Mouse (Mus musculus): Measurements from ENCODE around the gene Enoph1. TPM values are rescaled to one million over a fixed set of nuclear protein-coding genes. Genes with fewer than 3 reads are reported as not detected.

The Enoph1 gene
- 52.6 and 61.2 TPM in 2 replicates for polyA plus RNA-seq (2014; fragmentation: Nextera tagmentation; extraction: Ambion mirVana)

DNA sequence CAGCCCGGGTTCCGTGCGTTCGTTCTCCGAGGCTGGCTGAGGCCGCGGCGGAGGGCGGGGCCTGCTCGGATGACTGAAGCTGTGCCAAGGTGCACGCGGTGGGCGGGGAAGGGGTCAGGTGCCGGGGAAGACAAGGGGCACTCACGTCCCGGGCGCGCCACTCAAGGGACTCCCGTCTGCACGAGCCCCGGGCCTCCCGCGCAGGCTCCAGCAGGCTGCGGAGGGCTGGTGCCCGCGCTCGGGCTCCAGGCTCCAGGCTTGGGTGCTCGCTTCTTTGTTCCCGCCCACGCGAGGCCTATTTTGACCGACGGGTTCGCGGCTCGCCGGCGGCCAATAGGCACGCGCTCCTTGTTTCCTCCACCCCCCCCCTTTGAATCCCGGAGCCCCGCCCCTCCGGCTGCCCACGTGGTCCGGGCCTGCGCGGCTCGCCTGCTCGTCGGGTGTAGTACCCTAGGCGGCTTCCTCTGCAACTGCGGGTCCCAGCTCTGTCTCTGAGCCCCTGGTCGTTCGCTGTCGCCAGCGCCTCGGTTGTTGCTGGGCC, at the start of gene Enoph1, which contains the start of gene Hnrnpdl:
Gene Enoph1 (plus strand): TSS at position 384 of the 541 bp plus-strand sequence.
Gene Hnrnpdl (minus strand): TSS at position 63 of the 541 bp plus-strand sequence.
- WGBS = under 1% methylated on average over 47 of the region's 57 CpGs
- H3K9ac ChIP-seq (ENCODE audit: low read depth, low read length) = peak within 1 kb of the TSS; percentile 100
- H3K27ac ChIP-seq (ENCODE audit: low read depth, low read length) = peak within 1 kb of the TSS; percentile 98
- peak within 1 kb of the TSS; percentile 93 for H3K4me3 ChIP-seq (ENCODE audit: low read depth, low read length)
- peak; percentile 82 for ATAC-seq (replicated peaks; ENCODE audit: low FRiP score)
- H3K27me3 ChIP-seq (replicated peaks; ENCODE audit: control insufficient read depth, insufficient read depth, low read length) = no peaks in the 10 kb centered on the region
- H3K4me1 ChIP-seq (replicated peaks; ENCODE audit: control insufficient read depth, insufficient read depth, low read length) = peaks cover 27% of the 10 kb centered on the region
- H3K36me3 ChIP-seq (ENCODE audit: control insufficient read depth, insufficient read depth, low read length) = peaks cover 20% of the 10 kb centered on the region
- H3K9me3 ChIP-seq (ENCODE audit: control insufficient read depth, low read length) = no peaks in the 10 kb centered on the region
- peak; percentile 96 for DNase-seq (ENCODE audit: low spot score)
- peak within 1 kb of the TSS; percentile 83 for H3K4me2 ChIP-seq

DNA sequence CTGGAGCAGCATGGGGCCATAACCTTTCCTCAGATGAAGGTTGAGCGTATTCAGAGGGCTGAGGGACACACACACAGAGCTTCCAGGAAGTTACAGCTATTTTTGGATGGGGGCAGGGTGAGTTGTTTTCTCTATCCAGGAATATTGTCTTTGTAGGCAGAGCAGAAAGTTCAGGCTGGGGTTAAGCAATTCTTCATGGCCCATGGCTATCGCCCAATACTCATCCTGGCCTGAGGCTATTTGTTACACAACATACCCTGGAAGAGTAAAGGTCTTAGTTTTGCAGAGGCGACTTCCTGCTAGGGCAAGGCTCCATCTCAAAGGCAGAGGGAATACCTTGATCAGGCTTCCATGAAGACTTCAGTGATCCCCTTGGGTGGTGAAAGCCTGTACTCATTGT, 45.6 kb upstream of the Enoph1 start:
- 0 out of 2 replicates have a peak, but pooled peaks have one; percentile 18 for ATAC-seq (replicated peaks; ENCODE audit: low FRiP score)
- WGBS = 66% methylated on average over 3 of the region's 3 CpGs
- H3K4me2 ChIP-seq = no peak overlapping the region; the same call in 1 of the 2 replicates

DNA sequence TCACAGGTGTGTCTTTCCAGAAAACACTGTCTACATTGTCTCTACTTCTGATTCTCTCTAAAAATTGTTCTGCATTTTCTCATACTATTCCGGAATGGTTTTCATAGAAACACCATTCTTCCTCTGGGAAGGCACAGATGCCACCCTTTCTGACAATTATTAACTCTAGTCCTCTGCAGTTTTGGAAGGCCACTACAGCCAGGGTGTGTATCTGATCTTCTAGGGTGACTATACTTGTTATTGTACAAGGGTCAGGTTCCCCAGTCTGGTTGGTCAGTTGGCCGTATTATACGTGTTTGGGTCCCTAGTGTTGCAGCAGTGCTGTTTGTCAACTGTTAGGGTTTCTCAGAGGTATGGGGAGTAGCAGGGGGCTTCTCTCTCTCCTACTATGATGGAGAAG, 45.1 kb upstream of the Enoph1 start:
- Histone ChIP-seq H3K4me1 (replicated peaks; ENCODE audit: control insufficient read depth, insufficient read depth, low read length) (no peaks in the 10 kb centered on the region), H3K9ac (ENCODE audit: low read depth, low read length) (no peak overlapping the region), H3K36me3 (ENCODE audit: control insufficient read depth, insufficient read depth, low read length) (no peaks in the 10 kb centered on the region), H3K27me3 (replicated peaks; ENCODE audit: control insufficient read depth, insufficient read depth, low read length) (no peaks in the 10 kb centered on the region), H3K27ac (ENCODE audit: low read depth, low read length) (no peak overlapping the region), H3K4me3 (ENCODE audit: low read depth, low read length) (no peak overlapping the region), H3K4me2 (no peak overlapping the region; the same call in 1 of the 2 replicates), H3K9me3 (ENCODE audit: control insufficient read depth, low read length) (no peaks in the 10 kb centered on the region)
- no peak for ATAC-seq (replicated peaks; ENCODE audit: low FRiP score)
- WGBS = 90% methylated on average over 3 of the region's 3 CpGs
- DNase-seq (ENCODE audit: low spot score) = no peak

More for the DNA sequence above, 45.6 kb upstream of the Enoph1 start:
- Histone ChIP-seq H3K4me1 (replicated peaks; ENCODE audit: control insufficient read depth, insufficient read depth, low read length) (no peaks in the 10 kb centered on the region), H3K36me3 (ENCODE audit: control insufficient read depth, insufficient read depth, low read length) (no peaks in the 10 kb centered on the region), H3K27ac (ENCODE audit: low read depth, low read length) (no peak overlapping the region), H3K4me3 (ENCODE audit: low read depth, low read length) (no peak overlapping the region), H3K9ac (ENCODE audit: low read depth, low read length) (no peak overlapping the region), H3K9me3 (ENCODE audit: control insufficient read depth, low read length) (no peaks in the 10 kb centered on the region), H3K27me3 (replicated peaks; ENCODE audit: control insufficient read depth, insufficient read depth, low read length) (no peaks in the 10 kb centered on the region)
- DNase-seq (ENCODE audit: low spot score) = no peak

DNA sequence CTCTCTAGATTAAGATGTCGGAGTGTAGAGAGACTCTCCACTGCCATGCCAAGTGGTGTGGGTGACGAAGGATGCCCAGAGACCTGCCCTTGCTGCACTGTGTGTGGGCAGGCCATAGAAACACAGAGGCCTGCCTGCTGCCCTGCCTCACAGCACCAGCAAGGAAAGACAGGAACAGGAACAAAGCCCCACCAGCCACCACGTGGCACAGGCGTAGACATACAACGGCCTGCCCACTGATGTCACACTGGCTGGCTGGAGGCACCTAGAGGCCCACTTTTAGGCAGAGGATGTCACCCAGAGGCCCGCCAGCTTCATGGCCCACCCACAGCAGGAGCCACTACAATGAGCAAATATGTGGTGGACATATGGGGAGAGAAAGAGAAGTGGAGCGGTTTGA, 39.7 kb upstream of the Enoph1 start:
- H3K36me3 ChIP-seq (ENCODE audit: control insufficient read depth, insufficient read depth, low read length) = no peaks in the 10 kb centered on the region
- H3K4me2 ChIP-seq = no peak overlapping the region
- H3K4me1 ChIP-seq (replicated peaks; ENCODE audit: control insufficient read depth, insufficient read depth, low read length) = no peaks in the 10 kb centered on the region
- H3K4me3 ChIP-seq (ENCODE audit: low read depth, low read length) = no peak overlapping the region
- no peaks in the 10 kb centered on the region for H3K9me3 ChIP-seq (ENCODE audit: control insufficient read depth, low read length)
- H3K27me3 ChIP-seq (replicated peaks; ENCODE audit: control insufficient read depth, insufficient read depth, low read length) = no peaks in the 10 kb centered on the region
- H3K9ac ChIP-seq (ENCODE audit: low read depth, low read length) = no peak overlapping the region
- H3K27ac ChIP-seq (ENCODE audit: low read depth, low read length) = no peak overlapping the region
- DNase-seq (ENCODE audit: low spot score) (no peak), ATAC-seq (replicated peaks; ENCODE audit: low FRiP score) (no peak)
- 66% methylated on average over 7 of the region's 7 CpGs for WGBS

DNA sequence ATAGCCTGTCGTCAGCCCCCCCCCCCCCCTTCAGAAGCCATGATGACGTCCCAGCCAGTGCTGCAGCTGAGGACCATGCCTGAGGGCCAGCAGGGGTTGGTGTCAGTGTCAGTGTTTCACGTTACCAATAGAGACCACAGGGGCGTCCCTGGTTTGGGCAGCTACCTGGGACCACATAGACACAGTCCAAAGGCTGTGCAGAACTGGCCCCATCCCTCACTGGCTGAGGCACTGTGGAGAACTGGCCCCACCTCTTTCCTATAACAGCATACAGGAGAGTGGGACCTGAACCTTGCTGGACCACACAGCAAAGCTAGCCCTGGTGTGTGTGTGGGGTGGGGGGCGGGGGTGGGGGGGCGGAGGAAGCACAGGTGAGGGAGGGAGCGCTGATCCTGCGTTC, 39.3 kb upstream of the Enoph1 start:
- H3K27ac ChIP-seq (ENCODE audit: low read depth, low read length) = no peak overlapping the region
- DNase-seq (ENCODE audit: low spot score) (no peak), ATAC-seq (replicated peaks; ENCODE audit: low FRiP score) (no peak)
- no peaks in the 10 kb centered on the region for H3K36me3 ChIP-seq (ENCODE audit: control insufficient read depth, insufficient read depth, low read length)
- 65% methylated on average over 8 of the region's 8 CpGs for WGBS
- H3K4me3 ChIP-seq (ENCODE audit: low read depth, low read length) = no peak overlapping the region
- no peaks in the 10 kb centered on the region for H3K9me3 ChIP-seq (ENCODE audit: control insufficient read depth, low read length)
- no peak overlapping the region for H3K9ac ChIP-seq (ENCODE audit: low read depth, low read length)
- no peaks in the 10 kb centered on the region for H3K27me3 ChIP-seq (replicated peaks; ENCODE audit: control insufficient read depth, insufficient read depth, low read length)
- no peaks in the 10 kb centered on the region for H3K4me1 ChIP-seq (replicated peaks; ENCODE audit: control insufficient read depth, insufficient read depth, low read length)
- H3K4me2 ChIP-seq = no peak overlapping the region

DNA sequence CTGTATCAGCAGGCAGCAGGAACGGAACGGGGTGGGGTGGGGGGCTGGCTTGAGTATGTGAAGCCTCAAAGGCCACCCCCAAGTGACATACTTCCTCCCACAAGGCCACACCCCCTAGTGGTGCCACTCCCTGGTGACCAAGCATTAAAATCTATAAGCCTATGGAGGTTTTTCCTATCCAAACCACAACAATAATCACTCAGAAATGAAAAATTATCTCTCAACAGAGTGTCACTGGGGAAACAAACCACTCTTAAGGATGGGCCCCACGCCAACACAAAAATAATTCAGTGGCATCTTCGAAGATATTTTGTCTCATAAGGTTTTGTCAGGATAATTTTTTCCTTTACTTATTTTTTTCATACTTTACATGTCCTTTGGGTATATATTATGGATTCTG, 35.9 kb upstream of the Enoph1 start:
- Histone ChIP-seq H3K27ac (ENCODE audit: low read depth, low read length) (no peak overlapping the region), H3K9me3 (ENCODE audit: control insufficient read depth, low read length) (no peaks in the 10 kb centered on the region), H3K4me2 (no peak overlapping the region), H3K27me3 (replicated peaks; ENCODE audit: control insufficient read depth, insufficient read depth, low read length) (no peaks in the 10 kb centered on the region), H3K9ac (ENCODE audit: low read depth, low read length) (no peak overlapping the region), H3K36me3 (ENCODE audit: control insufficient read depth, insufficient read depth, low read length) (no peaks in the 10 kb centered on the region), H3K4me1 (replicated peaks; ENCODE audit: control insufficient read depth, insufficient read depth, low read length) (peaks cover 10% of the 10 kb centered on the region), H3K4me3 (ENCODE audit: low read depth, low read length) (no peak overlapping the region)
- no peak for ATAC-seq (replicated peaks; ENCODE audit: low FRiP score)
- DNase-seq (ENCODE audit: low spot score) = no peak
- WGBS = 79% methylated on average over 4 of the region's 4 CpGs

DNA sequence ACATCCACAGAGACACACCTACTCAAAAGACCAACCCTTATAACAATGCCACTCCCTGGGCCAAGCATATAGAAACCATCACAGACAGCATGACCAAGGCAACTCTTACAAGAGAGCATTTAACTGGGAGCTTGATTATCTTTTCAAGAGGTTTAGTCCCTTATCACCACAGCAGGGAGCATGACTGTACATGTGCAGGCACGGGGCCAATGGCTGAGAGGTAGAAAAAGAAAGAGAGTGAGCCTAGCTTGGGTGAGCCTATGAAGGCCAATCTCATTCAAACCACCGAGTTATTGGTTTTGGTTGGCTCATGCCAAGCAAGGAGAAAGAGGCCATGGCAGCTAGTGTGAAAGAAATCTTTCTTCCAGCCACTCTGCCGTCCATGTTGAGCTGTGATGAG, 34.4 kb upstream of the Enoph1 start:
- Histone ChIP-seq H3K4me2 (peak overlapping the region; percentile 18; the same call in 1 of the 2 replicates), H3K4me1 (replicated peaks; ENCODE audit: control insufficient read depth, insufficient read depth, low read length) (peaks cover 10% of the 10 kb centered on the region), H3K9ac (ENCODE audit: low read depth, low read length) (no peak overlapping the region), H3K27ac (ENCODE audit: low read depth, low read length) (peak overlapping the region; percentile 9; the same call in 1 of the 2 replicates), H3K27me3 (replicated peaks; ENCODE audit: control insufficient read depth, insufficient read depth, low read length) (no peaks in the 10 kb centered on the region), H3K9me3 (ENCODE audit: control insufficient read depth, low read length) (no peaks in the 10 kb centered on the region), H3K36me3 (ENCODE audit: control insufficient read depth, insufficient read depth, low read length) (no peaks in the 10 kb centered on the region), H3K4me3 (ENCODE audit: low read depth, low read length) (no peak overlapping the region)
- no peak for DNase-seq (ENCODE audit: low spot score)
- WGBS = 56% methylated on average over 3 of the region's 3 CpGs
- peak; percentile 84 for ATAC-seq (replicated peaks; ENCODE audit: low FRiP score)

DNA sequence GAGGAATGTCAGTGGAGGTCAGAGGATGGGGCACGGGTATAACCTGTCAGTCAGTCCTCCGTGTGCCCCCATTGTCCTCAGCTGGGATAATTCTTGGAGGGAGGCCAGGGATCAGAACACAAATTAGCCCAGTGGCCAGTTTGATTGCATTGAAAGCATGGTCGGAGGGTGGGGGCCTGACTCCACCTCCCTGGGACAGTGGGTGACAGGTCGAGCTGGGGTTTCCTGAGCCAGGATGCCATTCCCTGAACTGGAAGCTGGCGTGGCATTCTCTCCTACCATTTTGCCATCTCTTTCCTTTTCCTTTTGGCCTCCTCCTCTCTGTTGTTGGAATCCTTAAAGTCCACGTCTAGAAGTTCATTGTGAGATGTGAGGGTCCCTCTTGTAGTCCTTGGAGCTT, 33.9 kb upstream of the Enoph1 start:
- no peaks in the 10 kb centered on the region for H3K27me3 ChIP-seq (replicated peaks; ENCODE audit: control insufficient read depth, insufficient read depth, low read length)
- H3K9me3 ChIP-seq (ENCODE audit: control insufficient read depth, low read length) = no peaks in the 10 kb centered on the region
- no peak overlapping the region for H3K9ac ChIP-seq (ENCODE audit: low read depth, low read length)
- peak overlapping the region; percentile 9; the same call in 1 of the 2 replicates for H3K27ac ChIP-seq (ENCODE audit: low read depth, low read length)
- peaks cover 10% of the 10 kb centered on the region for H3K4me1 ChIP-seq (replicated peaks; ENCODE audit: control insufficient read depth, insufficient read depth, low read length)
- peak overlapping the region; percentile 18; the same call in 1 of the 2 replicates for H3K4me2 ChIP-seq
- H3K36me3 ChIP-seq (ENCODE audit: control insufficient read depth, insufficient read depth, low read length) = no peaks in the 10 kb centered on the region
- no peak; the same call in 1 of the 2 replicates for ATAC-seq (replicated peaks; ENCODE audit: low FRiP score)
- 81% methylated on average over 6 of the region's 6 CpGs for WGBS
- no peak overlapping the region for H3K4me3 ChIP-seq (ENCODE audit: low read depth, low read length)
- no peak for DNase-seq (ENCODE audit: low spot score)

Measured in liver, embryonic 11.5 days (tissue).